ENCODE assay signal across 11 mouse cellular contexts in the genomic region with DNA sequence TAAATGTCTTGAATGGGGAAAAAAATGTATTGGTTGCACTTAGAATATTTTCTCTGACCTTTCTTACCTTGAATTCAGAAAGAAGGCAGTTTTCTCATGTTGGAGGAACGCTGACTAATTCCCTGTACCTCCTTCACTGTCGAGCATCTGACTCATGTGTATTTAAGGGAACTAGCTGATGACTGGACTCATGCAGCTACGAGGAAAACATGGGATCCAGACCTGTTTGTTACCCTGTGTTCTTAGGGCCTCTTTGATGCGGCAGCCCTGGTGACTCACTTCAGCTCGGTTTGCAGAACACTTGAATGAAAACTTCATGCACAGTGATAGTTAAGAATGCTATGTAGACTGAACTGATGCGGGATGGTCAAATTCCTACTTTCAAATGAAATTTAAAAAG.
DNase-seq lines count a peak whose midpoint lies in the region; ATAC-seq and TF ChIP-seq lines count a peak whose summit lies in the region.
"Had no signal": no experiment of that assay in that cellular context is flagged by ENCODE, and none has a peak within 500 bp of the region (broad histone marks: within the 10 kb centered on the region; RNA-seq: fewer than 3 reads in every experiment).

No protein-coding gene starts in this region.

- H3K27ac ChIP-seq in lung, embryonic 14.5 days (ENCODE audit: low read depth), result peak overlapping the region; percentile 64
- no peak overlapping the region for H3K27ac ChIP-seq in midbrain, embryonic 16.5 days (ENCODE audit: low read length)
- H3K27ac ChIP-seq: hindbrain, embryonic 15.5 days; midbrain, embryonic 13.5 days had no signal

- peaks cover 16% of the 10 kb centered on the region for H3K4me1 ChIP-seq in lung, embryonic 14.5 days (ENCODE audit: insufficient read depth)
- no peaks in the 10 kb centered on the region for H3K4me1 ChIP-seq in midbrain, embryonic 16.5 days (ENCODE audit: control insufficient read depth, insufficient read depth, low read length)
- H3K4me1 ChIP-seq: hindbrain, embryonic 15.5 days had no signal

- DNase-seq in adrenal gland, postnatal 14 days, result peak; percentile 36
- DNase-seq in adrenal gland, adult 18-20 months (ENCODE audit: low spot score in 2 of 2), result no peak
- DNase-seq in lung, embryonic 14.5 days, result peak; percentile 44
- DNase-seq in lung, postnatal 14 days, result no peak
- DNase-seq in lung, postnatal 4 days, result peak; percentile 24 to 39
- no peak for DNase-seq in layer of hippocampus, adult 8-10 months (ENCODE audit: low spot score in 2 of 2)
- DNase-seq: kidney, postnatal 10 days had no signal

- TF ChIP-seq CTCF in lung, embryonic 14.5 days (IDR thresholded peaks at IDR 0.05; ENCODE audit: low read depth), result no peak

- peak overlapping the region; percentile 3; the same call in 1 of the 2 replicates for H3K4me2 ChIP-seq in lung, embryonic 14.5 days
- H3K4me2 ChIP-seq in midbrain, embryonic 16.5 days (ENCODE audit: low read length), result no peak overlapping the region
- H3K4me2 ChIP-seq: hindbrain, embryonic 15.5 days; midbrain, embryonic 13.5 days had no signal

- H3K4me3 ChIP-seq in lung, embryonic 14.5 days (ENCODE audit: low read depth, low read length), result no peak overlapping the region
- H3K4me3 ChIP-seq in midbrain, embryonic 16.5 days (ENCODE audit: low read depth, low read length), result no peak overlapping the region
- H3K4me3 ChIP-seq: hindbrain, embryonic 15.5 days; midbrain, embryonic 13.5 days had no signal

- ATAC-seq in lung, embryonic 14.5 days (ENCODE audit: insufficient read depth), result peak; percentile 38; the same call in 1 of the 2 replicates
- ATAC-seq in activated CD4-positive, CD25-positive, alpha-beta regulatory T cell, adult 4 months, result peak; percentile 5
- no peak for ATAC-seq in midbrain, embryonic 16.5 days
- ATAC-seq: midbrain, embryonic 13.5 days had no signal

- H3K9me3 ChIP-seq in lung, embryonic 14.5 days (ENCODE audit: low read depth, low read length), result no peaks in the 10 kb centered on the region
- no peaks in the 10 kb centered on the region for H3K9me3 ChIP-seq in midbrain, embryonic 16.5 days (replicated peaks; ENCODE audit: control insufficient read depth, low read length, poor library complexity, severe bottlenecking)
- H3K9me3 ChIP-seq: hindbrain, embryonic 15.5 days; midbrain, embryonic 13.5 days had no signal

- 62% methylated on average over 6 of the region's 6 CpGs for WGBS in lung, embryonic 14.5 days
- 88% methylated on average over 6 of the region's 6 CpGs for WGBS in midbrain, embryonic 16.5 days

- H3K36me3 ChIP-seq in lung, embryonic 14.5 days (ENCODE audit: insufficient read depth), result no peaks in the 10 kb centered on the region
- no peaks in the 10 kb centered on the region for H3K36me3 ChIP-seq in midbrain, embryonic 16.5 days (ENCODE audit: control insufficient read depth, insufficient read depth, low read length)
- H3K36me3 ChIP-seq: hindbrain, embryonic 15.5 days; midbrain, embryonic 13.5 days had no signal

- H3K9ac ChIP-seq in lung, embryonic 14.5 days, result no peak overlapping the region
- no peak overlapping the region for H3K9ac ChIP-seq in midbrain, embryonic 16.5 days (ENCODE audit: low read depth, low read length)
- H3K9ac ChIP-seq: hindbrain, embryonic 15.5 days; midbrain, embryonic 13.5 days had no signal

- H3K27me3 ChIP-seq in lung, embryonic 14.5 days (ENCODE audit: insufficient read depth, low read length), result no peaks in the 10 kb centered on the region
- no peaks in the 10 kb centered on the region for H3K27me3 ChIP-seq in midbrain, embryonic 16.5 days (ENCODE audit: control insufficient read depth, insufficient read depth, low read depth, low read length)
- H3K27me3 ChIP-seq: hindbrain, embryonic 15.5 days; midbrain, embryonic 13.5 days had no signal

Comparison
In these comparisons a context has a peak if more than half of its experiments do, and no peak if none do; other contexts are left out.
1. DNase-seq: peak in adrenal gland, postnatal 14 days (single experiment), lung, embryonic 14.5 days (single experiment) and lung, postnatal 4 days (2 of 2); none in adrenal gland, adult 18-20 months (0 of 2), lung, postnatal 14 days (single experiment) and layer of hippocampus, adult 8-10 months (0 of 2).